Mouse (Mus musculus) adrenal gland, adult 18-20 months (tissue): ENCODE results near the gene Jrkl. TPM values are rescaled to one million over a fixed set of nuclear protein-coding genes. Genes with fewer than 3 reads are reported as not detected.

Source experiments
- DNase-seq, 2 experiments: peaks; one replicate each; pipeline ENCODE4 v3.0.0; 2021 to 2022; ENCODE audit warnings: low spot score in 2 of 2
- long read RNA-seq, 2 experiments: library from polyadenylated mRNA; stranded (forward); transcript quantifications; one replicate each; pipeline ENCODE4 v2.0.0; 2021
- total RNA-seq, 2 experiments: library from RNA; stranded (reverse); gene quantifications; 1 replicate in 1 of 2; 2 replicates in 1 of 2; pipeline ENCODE4 v1.2.3; 2021

Jrkl gene
- total RNA-seq, result 1 to 10 TPM; 5.9 to 6.6 TPM
- long read RNA-seq, experiment 1, transcript Jrkl-201 (1 exons, 3,223 nt), result major isoform, 9 of 9 reads
- long read RNA-seq, experiment 1, partial matches to known transcripts, result 0 of 9 reads
- long read RNA-seq, experiment 1, other reads (novel, unspliced or antisense), result 0 of 9 reads
- long read RNA-seq, experiment 2, transcript Jrkl-201 (1 exons, 3,223 nt), result major isoform, 18 of 18 reads
- long read RNA-seq, experiment 2, partial matches to known transcripts, result 0 of 18 reads
- long read RNA-seq, experiment 2, other reads (novel, unspliced or antisense), result 0 of 18 reads

DNA sequence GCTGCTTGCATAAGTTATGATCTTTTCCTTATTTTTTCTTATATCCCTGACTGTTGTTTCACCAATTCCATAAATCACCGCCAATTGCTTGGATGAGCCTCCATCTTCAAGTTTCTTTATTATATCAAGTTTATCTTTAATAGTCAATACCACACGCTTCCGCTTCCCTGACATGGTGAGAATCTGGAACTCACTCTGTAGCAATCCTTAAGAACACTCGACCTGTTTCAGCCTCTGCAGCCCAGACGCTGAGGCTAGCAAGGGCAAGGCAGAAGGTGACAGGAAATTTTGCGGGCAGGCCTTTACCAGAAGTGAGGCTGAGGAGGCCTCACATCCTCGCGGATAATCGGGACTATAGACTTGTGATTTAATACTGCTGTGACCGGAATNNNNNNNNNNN lies at the start of gene Jrkl:
Gene Jrkl, minus strand, starts transcription at position 349 of the 400 bp plus-strand sequence.
- DNase-seq, result peak; percentile 21 to 35

DNA sequence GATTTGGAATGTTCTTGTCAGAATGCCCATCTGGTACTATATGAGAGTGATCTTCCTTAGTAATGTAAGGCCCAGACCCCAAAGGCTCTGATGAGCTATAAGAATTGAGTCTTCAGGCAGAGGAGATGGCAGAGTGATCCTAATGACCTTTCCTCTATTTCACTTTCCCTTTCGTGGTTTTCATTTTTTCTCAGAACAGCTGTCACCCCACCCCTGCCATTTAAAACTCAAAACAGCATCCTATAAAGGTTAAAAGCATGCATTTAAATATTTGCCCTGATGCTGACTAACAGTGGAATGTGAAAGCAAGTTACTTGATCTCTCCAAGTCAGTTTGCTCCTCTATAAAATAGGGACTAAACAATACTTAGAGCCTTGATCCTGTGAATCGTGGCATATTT lies 41.9 kb upstream of the Jrkl start:
- no peak for DNase-seq

DNA sequence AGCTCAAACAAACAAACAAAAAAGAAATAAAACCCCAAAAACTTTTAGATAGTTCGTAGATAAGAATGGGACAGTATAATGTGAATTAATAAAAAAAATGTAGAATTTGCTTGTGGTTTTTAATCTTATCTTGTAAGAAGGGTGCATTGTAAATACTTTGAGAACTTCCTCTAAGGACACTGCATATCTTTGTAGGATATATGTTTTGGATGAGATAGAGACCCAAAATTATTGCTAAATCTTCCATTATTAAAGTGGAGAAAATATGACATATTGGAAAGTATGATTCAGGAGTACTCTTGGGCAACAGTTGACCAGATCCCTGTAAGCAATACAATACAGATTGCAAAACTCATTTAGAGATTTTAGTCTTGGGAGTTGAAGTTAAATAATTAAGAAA lies 27.6 kb upstream of the Jrkl start:
- DNase-seq, result no peak

DNA sequence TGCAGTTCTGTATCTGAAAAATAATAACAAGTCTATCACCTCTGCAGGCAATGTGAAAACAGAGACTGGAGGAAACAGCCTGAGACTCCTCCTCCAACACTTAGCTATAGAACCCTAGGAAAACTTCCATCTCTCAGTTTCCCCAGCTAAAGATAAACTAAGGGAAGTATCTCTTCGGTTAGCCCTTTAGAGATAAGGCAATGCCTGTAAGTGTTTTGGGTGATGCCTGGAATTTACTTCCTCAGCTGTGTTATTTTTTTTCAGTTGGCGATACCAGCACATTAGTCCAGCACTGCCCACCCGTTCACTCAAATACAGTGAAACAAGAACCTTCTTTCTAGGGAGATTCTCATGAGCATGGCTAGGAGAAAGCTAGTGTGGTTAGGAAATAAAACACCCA lies 15.4 kb upstream of the Jrkl start:
- DNase-seq, result no peak

DNA sequence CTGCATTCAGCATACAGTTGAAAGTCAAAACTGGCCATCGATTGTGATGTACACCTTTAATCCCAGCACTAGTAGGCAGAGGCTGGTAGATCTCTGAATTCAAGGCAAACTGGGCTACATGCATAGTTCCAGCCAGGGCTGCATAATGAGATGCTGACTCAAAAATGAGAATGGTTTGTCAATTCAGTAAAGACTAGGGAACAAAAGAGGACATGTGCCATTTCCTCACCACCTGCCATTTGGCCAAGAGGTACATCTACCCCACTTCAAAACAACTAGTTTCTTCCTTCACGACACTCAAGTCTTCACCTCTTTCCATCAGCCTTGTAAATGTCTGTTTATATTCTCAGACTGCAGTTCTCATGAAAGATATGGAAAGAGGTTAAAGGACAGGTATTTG lies 12.5 kb upstream of the Jrkl start:
- DNase-seq, result no peak

DNA sequence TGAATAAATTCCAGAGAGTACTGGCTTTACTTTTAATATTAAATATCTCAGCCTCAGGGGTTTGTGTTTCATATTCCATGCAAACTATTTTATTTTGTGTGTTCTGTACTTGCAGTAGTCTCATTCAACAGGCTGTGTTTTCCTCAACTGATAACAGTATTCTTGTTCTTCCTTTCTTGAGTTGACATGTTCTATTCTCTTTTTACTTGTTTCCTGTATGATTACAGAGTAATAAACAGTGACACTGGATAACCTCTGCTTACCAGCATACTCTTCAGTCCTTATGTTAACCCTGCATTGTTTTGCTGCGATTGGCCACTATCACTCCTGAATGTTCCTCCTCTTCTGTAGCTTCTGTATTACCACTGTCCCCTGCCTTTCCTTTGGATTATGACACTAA lies 11.1 kb upstream of the Jrkl start:
- no peak for DNase-seq

DNA sequence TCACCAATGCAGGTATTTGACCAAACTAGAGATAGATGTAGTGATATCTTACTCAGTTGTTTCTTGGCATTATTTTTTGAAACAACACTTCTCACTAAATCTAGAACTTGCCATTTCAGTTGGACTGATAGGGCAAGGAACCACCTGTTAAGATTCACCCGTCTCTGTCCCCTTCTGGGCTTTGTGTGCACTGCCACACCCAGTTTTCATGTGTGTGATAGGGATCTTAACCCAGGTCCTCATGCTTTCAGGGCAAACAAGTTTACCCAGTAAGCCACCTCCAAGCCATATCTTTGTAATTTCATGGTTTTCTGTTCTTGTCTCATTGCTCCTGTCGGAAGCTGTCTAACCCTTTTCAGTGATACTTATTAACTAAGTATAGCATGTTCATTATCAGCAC lies 5.6 kb upstream of the Jrkl start:
- DNase-seq, result no peak

DNA sequence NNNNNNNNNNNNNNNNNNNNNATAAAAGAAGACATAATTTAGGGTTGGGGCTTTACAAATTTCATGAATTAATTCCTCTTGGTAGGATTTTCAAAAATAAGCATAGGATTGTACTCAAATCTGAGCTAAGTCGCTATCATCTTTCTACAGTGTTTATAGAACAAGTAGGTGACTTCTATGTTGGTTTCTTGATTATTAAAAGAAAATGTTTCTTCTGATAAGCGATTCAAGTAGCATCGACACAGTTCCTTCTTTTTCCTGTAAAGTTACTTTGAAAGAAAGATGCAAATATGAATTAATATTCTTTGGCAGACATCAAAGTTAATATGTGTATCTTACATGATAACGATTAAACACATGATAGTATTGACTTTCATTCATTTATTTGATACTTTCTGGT lies 2.5 kb upstream of the Jrkl start:
- DNase-seq, result no peak

DNA sequence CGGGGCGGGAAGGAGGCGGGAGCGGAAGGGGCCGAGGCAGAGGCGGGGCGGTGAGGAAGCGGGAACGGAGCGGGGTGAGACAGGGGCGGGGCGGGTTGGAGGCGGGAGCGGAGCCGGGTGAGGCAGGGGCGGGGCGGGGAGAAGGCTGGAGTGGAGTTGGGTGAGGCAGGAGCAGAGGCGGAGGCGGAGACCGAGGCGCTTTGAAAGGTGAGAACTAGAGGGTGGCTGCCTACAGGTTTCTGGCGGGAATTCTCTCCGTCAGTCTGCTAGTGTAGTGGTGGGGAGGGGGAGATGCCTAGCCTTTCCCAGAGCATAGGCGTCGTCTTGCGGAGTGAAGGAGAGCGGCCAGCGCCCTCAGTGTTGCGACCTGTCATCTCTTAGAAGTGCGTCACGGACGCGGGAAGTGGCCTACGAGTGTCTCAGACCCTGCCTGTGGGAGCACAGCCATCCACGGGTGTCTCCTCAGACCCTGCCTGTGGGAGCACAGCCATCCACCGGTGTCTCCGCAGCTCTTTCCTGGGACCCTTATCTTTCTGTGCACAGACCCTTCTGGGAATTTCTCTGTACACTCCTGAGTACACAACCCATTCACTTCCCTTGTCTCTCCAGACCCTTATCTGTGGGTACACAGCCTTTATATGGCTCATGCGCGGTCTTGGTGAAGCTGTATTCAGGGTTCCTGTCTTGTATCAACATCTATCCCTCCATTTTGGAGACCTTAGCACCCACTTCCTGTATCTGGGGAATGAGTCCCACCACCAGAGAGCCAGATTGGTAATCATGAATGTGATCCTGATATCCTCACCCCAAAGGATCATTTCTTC lies 1.4 kb upstream of the Jrkl start, which contains the start of gene Ccdc82:
Gene Ccdc82, plus strand, starts transcription at position 141 of the 824 bp plus-strand sequence.
- peak; percentile 82 to 86 for DNase-seq

DNA sequence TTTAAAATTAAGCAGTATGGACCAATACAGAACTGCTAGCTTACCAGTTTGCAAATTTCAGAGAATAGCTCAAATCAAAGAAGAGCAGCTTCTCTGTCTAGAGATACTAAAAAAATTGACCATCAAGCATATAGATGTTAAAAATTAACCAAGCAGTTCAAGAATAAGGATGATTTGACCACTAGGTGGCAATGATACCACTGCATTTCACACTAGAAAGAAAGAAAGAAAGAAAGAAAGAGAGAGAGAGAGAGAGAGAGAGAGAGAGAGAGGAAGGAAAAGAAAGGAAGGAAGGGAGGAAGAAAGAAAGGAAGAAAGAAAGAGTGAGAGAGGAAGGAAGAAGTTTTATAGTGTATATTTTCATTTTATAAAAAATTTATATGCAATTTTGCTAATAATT lies 3.3 kb downstream of the Jrkl start:
- DNase-seq, result no peak

DNA sequence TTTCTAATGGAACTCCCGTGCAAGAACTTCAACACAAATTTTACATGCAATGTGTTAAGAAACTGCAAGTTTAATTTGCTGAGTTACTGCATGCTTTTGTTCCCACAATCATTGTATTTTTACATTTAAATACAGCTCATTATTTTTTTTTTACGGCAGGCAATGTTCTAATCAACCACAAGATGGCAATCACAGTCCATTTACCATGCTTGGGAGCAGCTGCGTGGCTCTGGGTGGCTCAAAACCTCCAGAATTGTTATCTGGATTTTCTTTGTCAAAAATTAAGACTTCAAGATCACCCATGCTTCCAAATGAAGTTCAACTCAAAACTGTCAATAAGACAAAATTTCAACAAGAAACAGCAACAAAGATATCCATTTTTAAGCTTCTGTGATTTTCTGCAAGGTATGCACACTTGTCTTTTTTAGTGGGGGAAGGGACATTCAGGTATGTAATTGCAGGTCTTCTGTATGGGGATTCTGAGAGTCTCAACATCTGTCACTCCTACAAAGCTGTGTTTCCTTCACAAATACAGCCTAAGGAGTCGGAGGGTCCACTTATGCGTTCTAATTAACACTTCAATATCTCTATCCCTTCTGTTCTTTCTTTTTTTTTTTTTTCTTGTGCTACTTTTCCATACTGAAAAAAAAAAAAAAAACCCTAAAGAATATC lies 13.9 kb downstream of the Jrkl start:
- peak in 1 of 2 experiments; percentile 10 for DNase-seq

DNA sequence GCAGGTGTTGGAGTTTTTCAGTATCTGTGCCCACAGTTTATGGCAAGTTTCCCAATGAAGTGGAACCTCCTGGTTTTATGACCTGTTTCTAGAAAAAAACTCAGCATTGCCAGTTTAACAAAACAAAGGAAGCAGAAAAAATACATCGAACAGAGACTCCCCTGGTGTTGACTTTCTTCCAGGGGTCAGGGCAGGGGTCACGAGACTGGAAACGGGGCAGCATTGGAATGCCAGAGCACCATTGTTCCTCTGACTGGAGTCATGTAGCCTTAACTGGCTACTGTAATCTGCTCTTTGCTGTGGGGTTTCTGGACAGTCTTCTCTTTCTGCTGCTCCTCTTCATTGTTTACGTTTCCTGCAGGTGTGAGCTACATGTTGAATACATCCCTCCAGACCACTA lies 15.1 kb downstream of the Jrkl start:
- DNase-seq, result no peak

DNA sequence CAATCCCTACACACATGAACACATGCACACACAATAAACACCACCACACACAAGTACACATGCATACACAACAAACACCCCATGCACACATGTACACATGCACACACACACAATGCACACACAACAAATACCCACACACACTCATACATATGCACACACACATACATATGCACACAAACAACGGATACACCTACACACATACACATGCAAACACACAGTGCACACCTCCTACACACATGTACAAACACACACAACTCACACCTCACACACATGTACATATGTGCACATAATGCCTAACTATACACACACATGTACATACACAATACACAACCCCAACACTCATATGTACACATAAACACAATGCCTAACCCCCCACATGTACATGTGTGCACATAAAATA lies 19.8 kb downstream of the Jrkl start:
- DNase-seq, result no peak

DNA sequence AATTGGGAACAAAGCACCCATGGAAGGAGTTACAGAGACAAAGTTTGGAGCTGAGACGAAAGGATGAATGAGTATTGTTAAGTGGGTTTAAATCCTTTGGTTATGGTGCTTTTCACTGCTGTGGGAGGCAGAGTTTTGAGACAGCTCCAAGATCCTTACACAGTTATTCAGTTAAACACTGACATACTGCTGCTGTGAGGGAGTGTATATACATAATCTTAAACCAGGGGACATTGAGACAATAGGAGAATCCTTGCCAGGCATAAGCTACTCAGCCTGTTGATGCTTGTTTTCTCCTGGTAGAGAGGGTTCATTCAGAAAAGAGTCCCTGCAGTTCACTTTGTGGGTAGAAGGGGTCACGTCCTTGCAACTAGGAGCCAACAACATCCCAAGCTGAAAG lies 39.3 kb downstream of the Jrkl start:
- DNase-seq, result no peak

DNA sequence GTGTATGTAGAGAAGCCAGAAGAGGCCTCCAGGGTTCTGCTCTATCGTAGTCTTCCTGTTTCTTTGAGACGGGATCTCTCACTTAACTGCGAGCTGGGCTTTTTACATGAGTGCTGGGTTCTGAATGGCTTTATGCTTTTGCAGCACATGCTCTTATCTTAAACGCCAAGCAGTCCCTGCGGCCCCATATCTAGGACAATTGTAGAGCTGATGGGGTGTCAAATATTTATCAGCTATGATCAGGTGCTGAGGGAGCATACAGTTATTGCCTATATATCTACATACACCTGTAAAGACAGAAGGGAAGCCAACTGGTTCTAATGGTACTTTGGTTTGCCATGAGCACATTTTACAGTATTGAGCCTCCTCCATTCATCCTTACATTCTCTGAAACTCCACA lies 41.9 kb downstream of the Jrkl start:
- DNase-seq, result no peak

DNA sequence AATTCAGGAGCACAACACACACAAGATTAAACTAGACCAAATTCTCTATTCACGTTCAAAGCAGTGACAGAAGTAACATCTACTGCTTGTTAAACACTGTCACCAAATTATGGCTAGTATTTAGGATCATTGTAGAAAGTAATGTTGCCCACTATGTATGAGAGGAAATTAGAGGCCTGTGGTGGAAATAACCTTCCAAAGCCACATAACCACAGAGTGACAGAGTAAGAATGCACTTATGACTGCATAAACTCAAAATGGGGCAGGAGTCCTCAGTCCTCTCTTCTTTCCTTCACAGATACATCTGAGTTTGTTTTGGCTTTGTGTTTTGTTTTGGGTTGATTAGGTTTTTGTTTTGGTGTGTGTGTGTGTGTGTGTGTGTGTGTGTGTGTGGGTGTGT lies 42.5 kb downstream of the Jrkl start:
- DNase-seq, result no peak

DNA sequence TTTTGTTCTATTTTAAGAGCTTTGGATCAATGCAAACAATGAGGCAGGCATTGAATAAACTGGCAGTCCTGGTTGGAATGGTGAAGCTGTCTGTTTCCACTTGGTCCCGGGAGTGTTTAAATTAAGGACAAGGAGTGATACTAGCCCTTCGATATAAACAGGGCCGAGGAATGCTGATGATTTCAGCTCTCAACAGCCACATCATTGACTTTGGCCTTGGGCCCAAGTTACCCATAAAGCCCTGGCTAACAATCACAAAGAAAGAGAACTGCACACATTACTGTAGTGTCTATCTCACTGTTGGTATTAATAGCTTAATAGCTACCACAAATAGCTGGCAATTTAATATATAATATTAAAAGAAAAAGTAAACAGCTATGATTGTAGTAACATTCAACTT lies 45.5 kb downstream of the Jrkl start:
- no peak for DNase-seq

DNA sequence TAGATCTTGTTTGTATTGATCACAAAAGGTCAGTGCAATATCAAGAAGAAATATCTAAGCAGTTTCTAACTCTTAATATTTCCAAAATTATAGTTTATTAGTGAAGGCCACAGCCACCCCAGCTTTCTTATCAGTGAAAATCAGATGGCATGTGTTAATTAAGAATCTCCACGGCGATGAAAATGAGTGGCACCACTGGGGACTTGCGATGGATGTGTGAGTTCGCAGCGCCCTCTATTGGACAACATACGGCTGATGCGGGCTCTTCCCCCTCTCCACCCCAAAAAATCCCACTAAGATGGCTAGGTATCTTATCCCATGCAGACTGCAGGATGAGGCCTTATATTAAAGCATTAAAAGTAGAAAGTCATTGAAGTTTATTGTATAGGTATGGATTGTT lies 49.9 kb downstream of the Jrkl start:
- no peak for DNase-seq

DNA sequence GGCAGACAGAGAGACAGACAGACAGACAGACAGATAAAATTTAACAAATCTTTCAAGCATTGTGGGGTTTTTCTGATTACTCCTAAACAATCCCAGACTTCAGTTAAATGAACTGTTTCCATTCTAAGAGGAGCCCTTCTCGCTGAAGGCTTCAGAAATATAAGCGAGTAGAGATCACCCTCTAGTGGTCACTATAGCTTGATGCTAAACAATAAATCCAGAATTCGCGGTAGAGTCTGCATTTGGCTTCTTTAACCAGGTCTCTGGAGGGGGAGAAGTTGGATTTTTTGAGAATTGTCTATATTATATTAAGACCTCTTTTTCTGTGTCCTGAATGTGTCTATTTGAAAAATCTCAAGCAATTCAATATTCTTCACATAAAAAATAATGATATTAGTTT lies 50.4 kb downstream of the Jrkl start:
- no peak for DNase-seq

DNA sequence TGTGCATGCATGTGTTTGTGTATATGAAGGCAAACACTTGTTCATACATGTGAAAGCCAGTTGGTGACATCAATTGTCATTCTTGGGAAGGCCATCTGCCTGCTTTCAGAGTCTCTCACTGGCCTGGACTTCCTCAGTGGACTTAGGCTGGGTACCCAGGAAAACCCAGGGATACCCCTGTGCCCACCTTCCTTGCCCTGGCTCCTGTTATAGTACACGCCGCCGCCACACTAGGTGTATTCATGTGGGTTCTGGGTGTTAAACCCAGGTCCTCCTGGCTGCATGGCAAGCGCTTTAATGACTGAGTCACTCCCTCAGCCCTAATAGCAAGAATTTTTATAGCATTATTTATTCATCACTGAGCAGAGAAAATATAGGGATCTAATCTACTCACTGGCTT lies 51.0 kb downstream of the Jrkl start:
- DNase-seq, result no peak
